ENCODE assay signal across 30 mouse cellular contexts in genomic region chr2:101247133-101247532, GRCm38 (mm10).
DNase-seq lines count a peak whose midpoint lies in the region; ATAC-seq lines count a peak whose summit lies in the region.
"Had no signal": no experiment of that assay in that cellular context is flagged by ENCODE, and none has a peak within 500 bp of the region (broad histone marks: within the 10 kb centered on the region; RNA-seq: fewer than 3 reads in every experiment).

No protein-coding gene starts in this region.

- H3K4me1 ChIP-seq in hindbrain, embryonic 11.5 days (replicated peaks; ENCODE audit: control insufficient read depth, insufficient read depth, low read length): no peaks in the 10 kb centered on the region
- no peaks in the 10 kb centered on the region for H3K4me1 ChIP-seq in hindbrain, embryonic 16.5 days (ENCODE audit: control insufficient read depth, insufficient read depth, low read depth, low read length)
- H3K4me1 ChIP-seq: embryonic facial prominence, embryonic 15.5 days; forebrain, embryonic 12.5 days; limb, embryonic 13.5 days; liver, embryonic 12.5 days; megakaryocyte, embryonic 14.5 days had no signal

- H3K9ac ChIP-seq in hindbrain, embryonic 11.5 days (ENCODE audit: low read depth, low read length): no peak overlapping the region
- no peak overlapping the region for H3K9ac ChIP-seq in hindbrain, embryonic 16.5 days (ENCODE audit: low read depth, low read length)
- H3K9ac ChIP-seq: embryonic facial prominence, embryonic 15.5 days; forebrain, embryonic 12.5 days; forebrain, postnatal 0 days; heart, embryonic 15.5 days; hindbrain, embryonic 14.5 days; limb, embryonic 13.5 days; liver, embryonic 12.5 days; liver, postnatal 0 days; neural tube, embryonic 15.5 days had no signal

- H3K4me2 ChIP-seq in hindbrain, embryonic 11.5 days (replicated peaks; ENCODE audit: low read depth, low read length): no peak overlapping the region
- no peak overlapping the region for H3K4me2 ChIP-seq in hindbrain, embryonic 16.5 days (ENCODE audit: low read length)
- H3K4me2 ChIP-seq: embryonic facial prominence, embryonic 15.5 days; forebrain, embryonic 12.5 days; heart, embryonic 15.5 days; hindbrain, embryonic 14.5 days; limb, embryonic 13.5 days; liver, embryonic 12.5 days; neural tube, embryonic 15.5 days had no signal

- WGBS in hindbrain, embryonic 11.5 days: 57% methylated on average over 2 of the region's 2 CpGs
- WGBS in hindbrain, embryonic 16.5 days: 54% methylated on average over 2 of the region's 2 CpGs

- peak; percentile 2 for DNase-seq in hindbrain, embryonic 11.5 days (ENCODE audit: low spot score)
- peak; percentile 8 for DNase-seq in brain, adult 2 months (ENCODE audit: low read depth, low spot score)
- DNase-seq in embryo, embryonic 10 days (ENCODE audit: low spot score): peak; percentile 27
- peak; percentile 21 for DNase-seq in mesoderm, embryonic 11.5 days (ENCODE audit: low read depth, low spot score)
- no peak for DNase-seq in lung, postnatal 10 days
- no peak for DNase-seq in cerebellum, adult 18-20 months
- DNase-seq: adrenal gland, postnatal 14 days; cerebellum, adult 9-10 months; forebrain, postnatal 0 days; heart, adult 2 months; heart, postnatal 36 days; kidney, adult 18-20 months; kidney, postnatal 36 days; liver, postnatal 0 days; lung, postnatal 4 days; midbrain, embryonic 14.5 days; right cerebral cortex, postnatal 14 days; thymus, postnatal 4 days had no signal

- H3K9me3 ChIP-seq in hindbrain, embryonic 11.5 days (ENCODE audit: control insufficient read depth, low read length): no peaks in the 10 kb centered on the region
- no peaks in the 10 kb centered on the region for H3K9me3 ChIP-seq in hindbrain, embryonic 16.5 days (ENCODE audit: control insufficient read depth, low read length)
- H3K9me3 ChIP-seq: embryonic facial prominence, embryonic 15.5 days; forebrain, embryonic 12.5 days; heart, embryonic 15.5 days; limb, embryonic 13.5 days; liver, embryonic 12.5 days; megakaryocyte, embryonic 14.5 days; neural tube, embryonic 15.5 days had no signal

- no peaks in the 10 kb centered on the region for H3K36me3 ChIP-seq in hindbrain, embryonic 11.5 days (ENCODE audit: control insufficient read depth, insufficient read depth, low read length)
- H3K36me3 ChIP-seq in hindbrain, embryonic 16.5 days (ENCODE audit: control insufficient read depth, insufficient read depth, low read length): no peaks in the 10 kb centered on the region
- H3K36me3 ChIP-seq: embryonic facial prominence, embryonic 15.5 days; forebrain, embryonic 12.5 days; heart, embryonic 15.5 days; limb, embryonic 13.5 days; liver, embryonic 12.5 days; neural tube, embryonic 15.5 days had no signal

- H3K27ac ChIP-seq in hindbrain, embryonic 11.5 days (ENCODE audit: low read depth, low read length): no peak overlapping the region
- H3K27ac ChIP-seq in hindbrain, embryonic 16.5 days (ENCODE audit: low read depth, low read length): no peak overlapping the region
- H3K27ac ChIP-seq: embryonic facial prominence, embryonic 15.5 days; forebrain, embryonic 12.5 days; heart, adult 2 months; heart, embryonic 15.5 days; hindbrain, embryonic 14.5 days; left cerebral cortex, adult 2 months; limb, embryonic 13.5 days; liver, embryonic 12.5 days; neural tube, embryonic 15.5 days had no signal

- H3K4me3 ChIP-seq in hindbrain, embryonic 11.5 days (ENCODE audit: low read depth, low read length): no peak overlapping the region
- no peak overlapping the region for H3K4me3 ChIP-seq in hindbrain, embryonic 16.5 days (ENCODE audit: low read length)
- H3K4me3 ChIP-seq: embryonic facial prominence, embryonic 15.5 days; forebrain, embryonic 12.5 days; heart, adult 2 months; heart, embryonic 15.5 days; layer of hippocampus, adult 2 months; left cerebral cortex, adult 2 months; limb, embryonic 13.5 days; liver, embryonic 12.5 days; megakaryocyte, embryonic 14.5 days; neural tube, embryonic 15.5 days had no signal

- H3K27me3 ChIP-seq in hindbrain, embryonic 11.5 days (ENCODE audit: control insufficient read depth, insufficient read depth, low read length): no peaks in the 10 kb centered on the region
- no peaks in the 10 kb centered on the region for H3K27me3 ChIP-seq in hindbrain, embryonic 16.5 days (replicated peaks; ENCODE audit: control insufficient read depth, insufficient read depth, low read length)
- H3K27me3 ChIP-seq: embryonic facial prominence, embryonic 15.5 days; forebrain, embryonic 12.5 days; heart, embryonic 15.5 days; limb, embryonic 13.5 days; liver, embryonic 12.5 days; megakaryocyte, embryonic 14.5 days; neural tube, embryonic 15.5 days had no signal

- no peak for ATAC-seq in hindbrain, embryonic 11.5 days (ENCODE audit: low FRiP score)
- no peak for ATAC-seq in hindbrain, embryonic 16.5 days
- ATAC-seq: CD4-positive, CD25-positive, alpha-beta regulatory T cell, adult 4 months; forebrain, postnatal 0 days; liver, embryonic 12.5 days; liver, postnatal 0 days had no signal

Comparison
In these comparisons a context has a peak if more than half of its experiments do, and no peak if none do; other contexts are left out.
1. DNase-seq: peak in hindbrain, embryonic 11.5 days (single experiment), brain, adult 2 months (single experiment), embryo, embryonic 10 days (single experiment) and mesoderm, embryonic 11.5 days (single experiment); none in lung, postnatal 10 days (single experiment) and cerebellum, adult 18-20 months (0 of 2).